Mouse (Mus musculus) heart, embryonic 16.5 days (tissue): ENCODE data around the gene Gm3542. TPM values are rescaled to one million over a fixed set of nuclear protein-coding genes. Genes with fewer than 3 reads are reported as not detected.
"Not testable (repeated sequence)": the region's sequence is repeated elsewhere in the genome, so short reads cannot be mapped to it uniquely, and the experiment has no call there.

Experiments used
- ATAC-seq: fragments of 200-750 bp; cut with Nextera tagmentation; replicated peaks from 2 replicates; pipeline ENCODE4 v1.8.0; 2017; ENCODE audit warnings: moderate number of reproducible peaks; ENCODE audit not compliant: insufficient read depth, low FRiP score; ENCODE audit errors: extremely low read depth
- H3K27ac ChIP-seq: fragments of 300-500 bp; sonication (generic); 2 replicates; pipeline ENCODE4 v1.5.1; 2014; ENCODE audit warnings: mild to moderate bottlenecking, low read length, control low read depth, moderate library complexity
- H3K27me3 ChIP-seq: fragments of 300-500 bp; sonication (generic); 2 replicates; pipeline ENCODE4 v1.6.1; 2014; ENCODE audit warnings: low read length, mixed read lengths; ENCODE audit not compliant: control insufficient read depth, insufficient read depth
- H3K36me3 ChIP-seq: fragments of 300-500 bp; sonication (generic); 2 replicates; pipeline ENCODE4 v1.6.1; 2014; ENCODE audit not compliant: control insufficient read depth, insufficient read depth
- H3K4me1 ChIP-seq: fragments of 300-500 bp; sonication (generic); 2 replicates; pipeline ENCODE4 v1.6.1; 2014; ENCODE audit warnings: low read length, mixed read lengths; ENCODE audit not compliant: control insufficient read depth, insufficient read depth
- H3K4me2 ChIP-seq: fragments of 300-500 bp; sonication (generic); 2 replicates; pipeline ENCODE4 v1.6.1; 2014; ENCODE audit warnings: low read depth, mild to moderate bottlenecking, control low read depth, low read length
- H3K4me3 ChIP-seq: fragments of 300-500 bp; sonication (generic); 2 replicates; pipeline ENCODE4 v1.5.1; 2014; ENCODE audit warnings: mild to moderate bottlenecking, control low read depth, low read length
- H3K9ac ChIP-seq: fragments of 300-500 bp; sonication (generic); 2 replicates; pipeline ENCODE4 v1.6.1; 2014; ENCODE audit warnings: low read length, control low read depth
- H3K9me3 ChIP-seq: fragments of 300-500 bp; sonication (generic); replicated peaks from 2 replicates; pipeline ENCODE4 v1.6.1; 2016; ENCODE audit warnings: low read length; ENCODE audit not compliant: control insufficient read depth
- WGBS: fragments of 180-500 bp; shearing (Covaris S2); extraction: QIAGEN DNeasy Blood & Tissue Kit; methylation state at CpG from one replicate; pipeline ENCODE4 v1.1.7; 2014; 5-methylcytosine and 5-hydroxymethylcytosine counted together
- polyA plus RNA-seq: library from polyadenylated mRNA; unstranded; fragments of >200 nt; fragmentation: Nextera tagmentation; extraction: Ambion mirVana; gene quantifications from 2 replicates; pipeline ENCODE4 v1.2.1, GENCODE M21; 2015

Gm3542 gene
- polyA plus RNA-seq, result not detected in 2 replicates

DNA sequence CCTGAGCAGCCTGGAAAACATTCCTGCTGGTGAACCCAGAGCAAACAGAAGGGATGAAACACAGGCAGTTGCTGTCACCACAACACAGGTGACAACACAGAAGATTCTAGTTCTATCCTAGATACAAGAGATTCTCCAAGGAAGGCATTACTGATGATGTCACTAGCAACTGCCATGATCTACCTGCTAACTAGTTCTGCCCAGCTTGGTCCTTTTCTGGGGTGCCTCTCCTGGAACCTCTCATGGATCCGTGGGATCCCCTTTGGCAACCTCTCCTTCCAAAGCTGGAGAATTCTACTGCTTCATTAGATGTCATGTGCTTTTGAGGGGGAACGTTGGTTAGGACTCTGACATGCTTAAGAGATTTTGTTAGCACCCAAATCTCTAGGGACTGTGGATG is at the start of gene Gm3542:
Gene Gm3542, minus strand, starts transcription at position 101 of the 400 bp plus-strand sequence.
- not testable (repeated sequence) for H3K27ac ChIP-seq, H3K27me3 ChIP-seq, H3K4me1 ChIP-seq, ATAC-seq, H3K36me3 ChIP-seq, H3K4me3 ChIP-seq, H3K4me2 ChIP-seq, H3K9me3 ChIP-seq, H3K9ac ChIP-seq
- WGBS, result no CpG with 5 or more reads among the region's 2 CpGs

Other genes with a start within 250 kb of the Gm3542 start
- not detected in 2 replicates for gene Gm8279, start 203.4 kb downstream of the Gm3542 start, polyA plus RNA-seq
- not detected in 2 replicates for gene Gm3317, start 170.4 kb downstream of the Gm3542 start, polyA plus RNA-seq
- gene Gm8271, start 149.1 kb downstream of the Gm3542 start, polyA plus RNA-seq, result not detected in 2 replicates
- gene Gm3526, start 74.3 kb downstream of the Gm3542 start, polyA plus RNA-seq, result 0.12 TPM in 1 of 2 replicates, not detected in the other
- not detected in 2 replicates for gene Gm3500, start 54.1 kb upstream of the Gm3542 start, polyA plus RNA-seq
- 0.10 and 0.26 TPM in 2 replicates for gene Gm3194, start 120.5 kb upstream of the Gm3542 start, polyA plus RNA-seq
- not detected in 2 replicates for gene Gm8246, start 142.9 kb upstream of the Gm3542 start, polyA plus RNA-seq
- gene Gm3187, start 149.3 kb upstream of the Gm3542 start, polyA plus RNA-seq, result not detected in 2 replicates
- 0.11 and 0.75 TPM in 2 replicates for gene Gm3488, start 166.7 kb upstream of the Gm3542 start, polyA plus RNA-seq
- 0.17 TPM in 1 of 2 replicates, not detected in the other for gene Gm3532, start 203.6 kb upstream of the Gm3542 start, polyA plus RNA-seq